Mouse (Mus musculus) Patski (cell line): ENCODE data around the gene Add3. TPM values are rescaled to one million over a fixed set of nuclear protein-coding genes. Genes with fewer than 3 reads are reported as not detected.
A peak's percentile ranks its signal among the peaks of the same experiment; 100 is the strongest.

ENCODE experiments used
- ATAC-seq: fragments of 100-300 bp; one replicate; pipeline ENCODE4 v1.8.0; 2021
- CTCF ChIA-PET: fragments of 350-600 bp; sonication (Branson Sonifier 250); formaldehyde crosslinking; loops from one replicate; lab custom pipeline; 2022; ENCODE audit warnings: inconsistent platforms; lab: Charles Lee
- POLR2A ChIA-PET: fragments of 350-600 bp; sonication (Branson Sonifier 250); formaldehyde crosslinking; loops from one replicate; lab custom pipeline; 2022; ENCODE audit warnings: antibody characterized with exemption, inconsistent platforms; lab: Charles Lee
- DNase-seq: peaks from one replicate; pipeline ENCODE4 v3.0.0-alpha.2; 2011; ENCODE audit warnings: low read depth, low spot score
- H3K27me3 ChIP-seq: fragments of 371-371 bp; one replicate; pipeline ENCODE4 v1.5.1; 2021
- CTCF ChIP-seq: fragments of 100-300 bp; IDR thresholded peaks from one replicate; pipeline ENCODE4 v1.5.1; 2021
- in situ Hi-C: fragments of 300-500 bp; cut with MboI; formaldehyde crosslinking; loops from 3 replicates; pipeline ENCODE4 v1.11.1; 2018; ENCODE audit warnings: low pct_unique_long_range_greater_than_20kb, mixed read lengths
- polyA plus RNA-seq: library from polyadenylated mRNA; unstranded; gene quantifications from one replicate; pipeline ENCODE4 v1.2.3, GENCODE M21; 2021

The Add3 gene
- polyA plus RNA-seq, 1 experiment from 2014 or later, result 38.4 TPM

DNA sequence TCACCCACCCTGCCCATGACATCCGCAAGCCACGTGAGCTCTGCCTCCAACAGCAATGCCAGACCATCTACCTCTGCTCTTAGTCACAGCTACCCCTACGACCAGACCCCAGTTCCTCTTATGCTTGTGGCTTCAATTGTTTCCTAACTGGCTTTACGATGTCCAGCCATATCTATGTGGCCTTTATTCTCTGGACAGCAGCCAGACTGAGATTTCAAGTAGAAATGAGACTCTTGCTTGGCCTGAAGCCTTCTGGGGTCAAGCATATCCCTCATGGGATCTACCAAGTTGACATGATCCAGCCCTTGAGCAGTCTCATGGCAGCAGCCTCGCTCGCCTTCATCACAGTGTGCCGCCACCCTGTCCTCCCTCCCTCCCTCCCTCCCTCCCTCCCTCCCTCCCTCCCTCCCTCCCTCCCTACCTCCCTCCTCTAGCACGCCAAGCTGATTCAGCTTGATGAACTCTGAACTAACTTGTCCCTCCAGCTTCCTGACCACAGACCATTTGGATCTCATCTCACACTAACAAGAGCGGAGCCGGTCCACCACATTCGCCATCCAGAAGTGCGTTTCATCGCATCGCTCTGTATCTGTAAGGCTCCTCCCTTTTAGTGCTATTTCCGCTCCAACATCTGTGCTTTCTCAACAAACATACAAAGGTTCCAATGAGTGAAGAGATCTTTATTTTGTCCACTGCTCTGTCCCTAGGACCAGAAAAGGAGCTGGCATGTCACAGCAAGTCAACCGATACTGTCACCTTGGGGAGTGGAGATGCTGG, 9.7 kb upstream of the Add3 start:
- in situ Hi-C loops, result no loop called here
- H3K27me3 ChIP-seq, result no peaks in the 10 kb centered on the region
- TF ChIP-seq CTCF, result no peak
- ATAC-seq, result no peak
- CTCF ChIA-PET, result interaction anchor here (1.1 to 1.2 kb wide), 2 partner anchors 10 to 27 kb away, joined by 3 to 5 read pairs; no protein-coding TSS in a partner anchor
- DNase-seq, result no peak
- POLR2A ChIA-PET, result no interaction called here

DNA sequence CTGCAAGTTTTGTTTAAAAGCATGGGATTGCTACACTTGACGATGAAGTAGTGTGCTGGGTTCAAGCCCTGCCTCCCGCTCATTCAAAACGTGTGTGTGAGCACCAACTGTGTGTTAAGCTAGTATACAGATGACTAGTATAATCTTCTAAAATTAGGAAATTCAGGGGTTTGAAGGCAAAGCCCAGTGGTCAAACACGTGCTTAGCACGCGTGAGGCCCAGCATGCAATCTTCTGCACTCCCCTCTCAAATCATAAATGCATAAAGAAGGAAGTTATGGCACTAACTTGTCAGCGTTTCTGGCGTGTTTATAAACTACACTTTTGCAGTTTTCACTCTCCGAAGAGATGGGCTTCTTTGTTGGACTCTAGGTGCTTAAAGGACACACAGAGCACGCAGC, 7.8 kb upstream of the Add3 start:
- ATAC-seq, result no peak
- CTCF ChIA-PET, result interaction anchor here (1.0 to 1.8 kb wide), 3 partner anchors 13 to 71 kb away, joined by 3 to 5 read pairs (median 4); no protein-coding TSS in a partner anchor

DNA sequence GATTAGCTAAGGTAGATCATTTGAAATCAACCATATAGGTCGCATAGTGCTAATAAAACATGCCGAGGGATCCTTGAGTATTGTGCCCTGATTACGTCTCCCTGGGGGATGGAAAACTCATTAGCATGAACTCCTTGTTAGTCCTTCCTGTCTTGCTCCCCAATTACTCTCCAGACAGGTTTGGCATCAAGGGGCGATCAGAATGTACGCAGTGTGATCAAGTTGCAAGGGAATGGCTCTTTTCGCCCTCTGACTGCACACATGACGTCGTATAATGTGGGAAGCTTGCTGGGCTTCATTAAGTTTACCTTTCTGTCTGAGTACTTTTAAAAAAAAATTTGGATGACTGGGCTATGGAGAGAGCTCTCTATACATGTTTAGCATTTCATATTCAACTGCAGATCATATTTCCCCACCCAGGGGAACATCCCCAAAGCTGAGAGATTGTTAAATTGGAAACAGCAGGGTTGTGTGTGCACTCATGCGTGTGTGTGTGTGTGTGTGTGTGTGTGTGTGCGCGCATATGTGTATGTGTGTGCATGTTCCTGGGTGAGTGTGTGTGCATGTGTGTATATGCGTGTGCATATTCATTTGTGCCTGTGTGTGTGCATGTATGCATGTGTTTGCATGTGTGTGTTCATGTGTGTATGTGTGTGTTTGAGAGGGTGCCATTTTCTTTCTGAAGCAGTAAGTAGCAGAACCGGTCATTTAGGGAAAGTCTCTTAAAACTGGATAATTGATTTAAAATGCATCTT, 3.7 kb upstream of the Add3 start:
- POLR2A ChIA-PET, result no interaction called here
- DNase-seq, result no peak
- in situ Hi-C loops, result no loop called here

More for the DNA sequence above, 7.8 kb upstream of the Add3 start:
- DNase-seq, result no peak
- in situ Hi-C loops, result no loop called here
- peaks cover 2% of the 10 kb centered on the region for H3K27me3 ChIP-seq
- POLR2A ChIA-PET, result no interaction called here
- no peak for TF ChIP-seq CTCF

GRCm38 (mm10) chr19:53137116-53137670, 3.0 kb upstream of the Add3 start:
- CTCF ChIA-PET, result interaction anchor here (0.6 kb wide), 1 partner anchor 165 kb away, joined by 3 read pairs; no protein-coding TSS in a partner anchor
- DNase-seq, result no peak
- H3K27me3 ChIP-seq, result peaks cover 4% of the 10 kb centered on the region
- in situ Hi-C loops, result no loop called here
- no peak for ATAC-seq
- no peak for TF ChIP-seq CTCF
- POLR2A ChIA-PET, result no interaction called here

More for the DNA sequence above, 3.7 kb upstream of the Add3 start:
- peaks cover 4% of the 10 kb centered on the region for H3K27me3 ChIP-seq
- ATAC-seq, result no peak
- CTCF ChIA-PET, result interaction anchor here (0.6 to 1.1 kb wide), 3 partner anchors 11 to 166 kb away, joined by 3 read pairs; no protein-coding TSS in a partner anchor
- no peak for TF ChIP-seq CTCF

DNA sequence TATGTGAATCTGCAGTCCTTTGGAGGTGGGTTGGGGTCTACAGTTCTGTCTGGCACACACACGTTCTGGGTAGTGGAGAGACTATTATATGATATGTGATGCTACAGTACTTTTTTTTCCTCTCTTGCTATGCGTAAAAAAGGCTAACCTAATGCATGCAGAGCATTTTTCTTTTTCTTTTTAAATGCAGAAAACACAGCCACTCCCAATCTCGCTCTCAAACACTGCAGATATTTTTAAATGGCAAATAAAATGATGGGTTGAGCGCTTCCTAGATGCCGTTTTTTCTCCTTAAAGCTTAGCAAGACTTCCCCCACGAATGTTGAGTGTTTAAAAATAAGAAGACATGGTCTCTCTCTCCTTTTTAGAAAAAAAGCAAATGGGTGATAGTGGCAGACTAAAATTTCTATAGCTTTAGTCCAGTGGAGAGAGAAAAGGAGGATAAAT, 584 bp downstream of the Add3 start:
- no peak for ATAC-seq
- no peak for TF ChIP-seq CTCF

DNA sequence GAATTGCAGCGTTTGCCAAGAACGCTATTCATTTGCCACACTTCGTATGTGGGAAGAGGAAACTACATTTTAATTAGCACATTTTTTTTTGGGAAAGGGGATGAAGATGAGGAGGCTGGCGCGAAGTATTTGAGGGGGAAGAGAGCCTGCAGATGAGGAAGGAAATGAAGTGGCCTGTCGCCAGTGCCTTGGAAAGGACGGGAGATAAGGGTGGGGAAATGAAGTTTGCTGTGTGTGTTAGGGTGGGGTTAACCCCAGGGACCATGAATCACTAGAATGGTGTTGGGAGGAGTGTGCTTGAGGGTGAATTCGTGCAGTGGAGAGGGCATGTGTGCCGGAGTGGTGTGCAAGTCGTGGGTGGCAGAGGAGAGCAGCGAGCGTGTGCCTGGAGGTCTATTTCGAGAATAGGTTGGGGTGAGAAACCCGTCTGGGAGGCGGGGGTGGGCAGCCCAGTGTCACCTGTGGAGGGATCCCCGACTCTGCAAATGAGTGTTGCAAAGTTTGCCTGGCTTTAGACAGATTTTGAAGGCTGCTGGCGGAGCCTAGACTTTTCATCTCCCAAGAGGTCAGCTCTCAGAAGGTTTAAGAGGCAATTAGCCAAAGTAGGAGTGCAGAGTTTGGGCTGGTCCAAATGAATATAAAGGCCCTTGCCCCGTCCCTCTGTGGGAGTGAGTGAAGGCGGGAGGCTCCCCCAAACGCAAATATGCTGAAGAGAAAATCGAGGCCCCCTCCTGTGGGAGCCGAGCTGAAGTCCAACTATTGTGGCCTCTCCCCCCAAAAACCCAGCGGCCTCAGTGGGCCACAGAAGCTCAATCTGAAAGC, 1.2 kb downstream of the Add3 start:
- in situ Hi-C loops, result loop anchor here (5.0 kb wide), 1 partner anchor 104 kb away; no protein-coding TSS in a partner anchor
- POLR2A ChIA-PET, result interaction anchor here (1.0 to 1.6 kb wide), 2 partner anchors 10 to 75 kb away, joined by 3 to 5 read pairs; no protein-coding TSS in a partner anchor
- TF ChIP-seq CTCF, result no peak
- ATAC-seq (no peak), DNase-seq (no peak)
- CTCF ChIA-PET, result interaction anchor here (1.1 to 1.7 kb wide), 7 partner anchors 15 to 134 kb away, joined by 3 to 4 read pairs (median 3); no protein-coding TSS in a partner anchor
- H3K27me3 ChIP-seq, result peaks cover 4% of the 10 kb centered on the region

More for the DNA sequence above, 584 bp downstream of the Add3 start:
- ChIA-PET CTCF (interaction anchor here (1.2 to 1.6 kb wide), 2 partner anchors 85 to 133 kb away, joined by 3 read pairs; no protein-coding TSS in a partner anchor), POLR2A (no interaction called here)
- in situ Hi-C loops, result loop anchor here (5.0 kb wide), 1 partner anchor 104 kb away; no protein-coding TSS in a partner anchor
- no peak for DNase-seq
- H3K27me3 ChIP-seq, result peaks cover 4% of the 10 kb centered on the region

GRCm38 (mm10) chr19:53142190-53143107, 2.2 kb downstream of the Add3 start:
- CTCF ChIA-PET, result interaction anchor here (0.6 to 1.7 kb wide), 7 partner anchors 16 to 131 kb away, joined by 3 to 4 read pairs (median 4); no protein-coding TSS in a partner anchor
- POLR2A ChIA-PET, result interaction anchor here (1.0 to 1.6 kb wide), 2 partner anchors 9 to 76 kb away, joined by 3 to 5 read pairs; no protein-coding TSS in a partner anchor
- peak; percentile 77 for TF ChIP-seq CTCF
- peak; percentile 97 for ATAC-seq
- peak; percentile 99 for DNase-seq
- peaks cover 2% of the 10 kb centered on the region for H3K27me3 ChIP-seq
- in situ Hi-C loops, result loop anchor here (5.0 kb wide), 1 partner anchor 105 kb away; no protein-coding TSS in a partner anchor
